Mouse (Mus musculus) heart, embryonic 15.5 days (tissue): ENCODE measurements around the gene Tlr7. TPM values are rescaled to one million over a fixed set of nuclear protein-coding genes. Genes with fewer than 3 reads are reported as not detected.
A peak's percentile ranks its signal among the peaks of the same experiment; 100 is the strongest.
"Not testable (repeated sequence)": the region's sequence is repeated elsewhere in the genome, so short reads cannot be mapped to it uniquely, and the experiment has no call there.

Experiments
- ATAC-seq: fragments of 200-750 bp; cut with Nextera tagmentation; replicated peaks from 2 replicates; pipeline ENCODE4 v1.8.0; 2017; ENCODE audit warnings: low read depth, moderate TSS enrichment; ENCODE audit not compliant: insufficient number of reproducible peaks, insufficient read depth, low FRiP score
- H3K27ac ChIP-seq: fragments of 300-500 bp; sonication (generic); 2 replicates; pipeline ENCODE4 v1.5.1; 2015; ENCODE audit warnings: mild to moderate bottlenecking, inconsistent platforms
- H3K27me3 ChIP-seq: fragments of 300-500 bp; sonication (generic); 2 replicates; pipeline ENCODE4 v1.6.1; 2015; ENCODE audit warnings: inconsistent platforms
- H3K36me3 ChIP-seq: fragments of 300-500 bp; sonication (generic); 2 replicates; pipeline ENCODE4 v1.6.1; 2015; ENCODE audit warnings: mild to moderate bottlenecking, inconsistent platforms
- H3K4me1 ChIP-seq: fragments of 300-500 bp; sonication (generic); replicated peaks from 2 replicates; pipeline ENCODE4 v1.6.1; 2015; ENCODE audit warnings: inconsistent platforms
- H3K4me2 ChIP-seq: fragments of 300-500 bp; sonication (generic); 2 replicates; pipeline ENCODE4 v1.6.1; 2015; ENCODE audit warnings: inconsistent platforms, mild to moderate bottlenecking, moderate library complexity
- H3K4me3 ChIP-seq: fragments of 300-500 bp; sonication (generic); 2 replicates; pipeline ENCODE4 v1.5.1; 2015; ENCODE audit warnings: mild to moderate bottlenecking, inconsistent platforms
- H3K9ac ChIP-seq: fragments of 300-500 bp; sonication (generic); 2 replicates; pipeline ENCODE4 v1.6.1; 2015; ENCODE audit warnings: mild to moderate bottlenecking, inconsistent platforms
- H3K9me3 ChIP-seq: fragments of 300-500 bp; sonication (generic); replicated peaks from 2 replicates; pipeline ENCODE4 v1.6.1; 2016; ENCODE audit warnings: inconsistent platforms
- WGBS: fragments of 180-500 bp; shearing (Covaris S2); methylation state at CpG from one replicate; pipeline ENCODE4 v1.1.7; 2015; ENCODE audit warnings: mixed read lengths; 5-methylcytosine and 5-hydroxymethylcytosine counted together
- polyA plus RNA-seq: library from polyadenylated mRNA; unstranded; fragments of >200 nt; fragmentation: Nextera tagmentation; extraction: Ambion mirVana; gene quantifications from 2 replicates; pipeline ENCODE4 v1.2.1, GENCODE M21; 2015

Gene Tlr7
- polyA plus RNA-seq = 0.35 and 0.84 TPM in 2 replicates

DNA sequence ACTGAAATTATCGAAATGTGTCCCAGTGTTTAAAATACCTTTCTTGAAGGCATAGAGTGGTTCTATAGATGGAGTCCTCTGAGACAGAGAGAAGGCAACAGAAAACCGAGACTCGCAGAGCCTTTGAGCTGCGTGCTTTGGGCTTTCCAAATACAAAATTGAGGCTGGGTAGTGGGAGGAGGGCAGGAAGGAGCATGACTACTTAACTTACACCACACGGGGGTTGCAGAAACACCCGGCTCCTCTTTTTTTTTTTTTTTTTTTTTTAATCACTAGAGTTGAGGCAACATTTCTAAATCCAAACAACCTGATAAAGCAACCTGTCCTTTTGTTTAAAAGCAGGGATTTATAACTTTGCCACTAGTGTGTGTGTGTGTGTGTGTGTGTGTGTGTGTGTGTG, at the start of gene Tlr7:
TSS of gene Tlr7 (minus strand) at position 160 of the 400 bp plus-strand sequence.
- 0 out of 2 replicates have a peak, but pooled peaks cover 2% of the 10 kb centered on the region for H3K4me1 ChIP-seq
- no peaks in the 10 kb centered on the region for H3K36me3 ChIP-seq
- ATAC-seq = no peak
- H3K27me3 ChIP-seq = no peaks in the 10 kb centered on the region
- H3K9ac ChIP-seq = no peak within 1 kb of the TSS
- no peak within 1 kb of the TSS for H3K4me2 ChIP-seq
- WGBS = 60% methylated on average over 6 of the region's 6 CpGs
- no peak within 1 kb of the TSS for H3K4me3 ChIP-seq
- H3K9me3 ChIP-seq = no peaks in the 10 kb centered on the region
- no peak within 1 kb of the TSS for H3K27ac ChIP-seq

DNA sequence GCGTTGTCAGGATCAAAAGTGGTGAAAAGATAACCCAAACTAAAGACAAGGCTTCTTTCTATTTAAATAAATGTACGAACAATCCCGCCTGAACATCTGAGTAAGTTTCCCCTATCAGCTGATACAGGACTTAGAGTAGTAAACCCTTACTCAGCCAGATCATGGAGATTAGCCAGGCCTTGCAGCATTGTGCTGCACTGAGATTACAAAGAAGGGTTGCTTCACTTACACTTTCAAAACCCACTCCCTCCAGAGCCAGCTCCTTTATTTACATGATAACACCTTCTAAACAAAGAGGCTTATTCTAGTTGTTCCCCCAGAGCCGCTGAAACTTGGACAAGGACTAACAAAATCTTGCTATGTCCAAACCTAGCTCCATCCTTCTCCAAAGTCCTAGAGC, 49.7 kb upstream of the Tlr7 start:
- no peak for ATAC-seq
- no peaks in the 10 kb centered on the region for H3K36me3 ChIP-seq
- no peak overlapping the region for H3K27ac ChIP-seq
- no peak overlapping the region for H3K9ac ChIP-seq
- H3K27me3 ChIP-seq = no peaks in the 10 kb centered on the region
- H3K4me1 ChIP-seq = peaks cover 2% of the 10 kb centered on the region; the same call in 1 of the 2 replicates
- H3K4me2 ChIP-seq = 0 out of 2 replicates have a peak overlapping the region, but pooled peaks have one; percentile 72
- 48% methylated on average over 4 of the region's 4 CpGs for WGBS
- H3K9me3 ChIP-seq = no peaks in the 10 kb centered on the region
- H3K4me3 ChIP-seq = peak overlapping the region; percentile 13; the same call in 1 of the 2 replicates

DNA sequence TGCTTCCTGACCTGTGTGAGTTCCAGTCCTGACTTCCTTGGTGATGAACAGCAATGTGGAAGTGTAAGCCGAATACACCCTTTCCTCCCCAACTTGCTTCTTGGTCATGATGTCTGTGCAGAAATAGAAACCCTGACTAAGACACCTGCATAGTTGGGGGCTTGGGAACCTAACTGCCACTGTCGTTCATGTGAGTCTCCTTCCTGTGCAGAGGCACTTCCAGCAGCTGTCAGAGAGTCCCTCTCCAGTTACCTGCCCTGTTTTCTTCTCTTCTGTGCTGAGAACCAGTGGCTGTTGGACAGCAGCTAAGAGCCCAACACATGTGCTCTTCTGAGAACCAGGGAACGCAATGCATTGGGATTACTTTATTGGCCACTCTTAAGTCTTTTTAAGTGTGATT, 30.9 kb upstream of the Tlr7 start:
- ATAC-seq, H3K27me3 ChIP-seq, H3K36me3 ChIP-seq, H3K4me2 ChIP-seq, H3K9ac ChIP-seq, H3K4me1 ChIP-seq, H3K27ac ChIP-seq, H3K9me3 ChIP-seq, H3K4me3 ChIP-seq: not testable (repeated sequence)
- WGBS = 73% methylated on average over 3 of the region's 3 CpGs

GRCm38 (mm10) chrX:167359704-167360103, 29.3 kb upstream of the Tlr7 start:
- no peak overlapping the region for H3K4me2 ChIP-seq
- H3K36me3 ChIP-seq = no peaks in the 10 kb centered on the region
- no peak overlapping the region for H3K4me3 ChIP-seq
- ATAC-seq = no peak
- 87% methylated on average over 7 of the region's 7 CpGs for WGBS
- H3K27ac ChIP-seq = no peak overlapping the region
- H3K9ac ChIP-seq = no peak overlapping the region
- H3K9me3 ChIP-seq = no peaks in the 10 kb centered on the region
- H3K27me3 ChIP-seq = no peaks in the 10 kb centered on the region
- H3K4me1 ChIP-seq = no peaks in the 10 kb centered on the region

GRCm38 (mm10) chrX:167357415-167357814, 27.1 kb upstream of the Tlr7 start:
- Histone ChIP-seq H3K36me3 (no peaks in the 10 kb centered on the region), H3K4me1 (no peaks in the 10 kb centered on the region), H3K27ac (no peak overlapping the region), H3K27me3 (no peaks in the 10 kb centered on the region), H3K9ac (no peak overlapping the region), H3K9me3 (no peaks in the 10 kb centered on the region), H3K4me3 (no peak overlapping the region), H3K4me2 (no peak overlapping the region)
- no peak for ATAC-seq
- WGBS = 43% methylated on average over 2 of the region's 2 CpGs

DNA sequence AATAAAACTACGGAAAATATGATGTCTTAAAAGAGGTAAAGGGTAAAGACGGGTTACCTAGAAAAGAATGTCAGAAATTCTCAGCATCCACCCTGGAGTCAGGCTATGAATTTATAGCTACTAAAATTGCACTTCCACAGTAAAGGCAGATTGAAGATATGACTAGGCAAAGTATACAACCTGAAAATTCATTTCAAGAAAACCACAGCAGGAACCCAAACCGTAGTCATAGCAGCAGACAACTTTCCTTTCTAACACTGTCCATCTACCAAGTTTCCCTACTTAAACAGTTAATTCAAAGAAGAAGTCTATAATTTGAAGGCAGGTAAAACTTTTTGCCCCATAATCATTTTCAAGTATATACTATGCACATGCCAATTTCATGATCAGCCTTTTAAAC, 25.6 kb upstream of the Tlr7 start:
- no peaks in the 10 kb centered on the region for H3K4me1 ChIP-seq
- H3K9me3 ChIP-seq = no peaks in the 10 kb centered on the region
- no peaks in the 10 kb centered on the region for H3K27me3 ChIP-seq
- no peaks in the 10 kb centered on the region for H3K36me3 ChIP-seq
- no peak for ATAC-seq
- H3K9ac ChIP-seq = no peak overlapping the region
- no peak overlapping the region for H3K27ac ChIP-seq
- 73% methylated on average over 3 of the region's 3 CpGs for WGBS
- no peak overlapping the region for H3K4me2 ChIP-seq
- no peak overlapping the region for H3K4me3 ChIP-seq

- WGBS = 73% methylated on average over 2 of the region's 2 CpGs
Observed at GRCm38 (mm10) chrX:167353617-167354016, 23.3 kb upstream of the Tlr7 start.

DNA sequence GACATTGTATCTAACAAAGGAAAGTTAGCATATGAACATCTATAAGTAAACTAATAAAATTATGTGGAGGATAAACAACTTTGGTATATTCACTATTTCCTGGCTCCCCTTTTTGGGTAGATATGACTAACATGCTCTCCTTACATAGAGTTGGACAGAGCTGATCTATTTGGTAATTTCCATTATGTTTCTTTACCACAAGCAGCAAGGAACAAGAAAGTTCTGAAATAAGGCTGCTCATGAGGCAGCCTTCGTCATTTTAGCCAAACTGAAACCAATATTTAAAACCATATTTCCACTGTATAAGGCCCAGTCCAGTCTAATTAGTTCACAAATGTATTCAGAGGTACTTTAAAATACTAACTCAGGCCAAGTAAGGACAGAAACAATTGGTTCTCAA, 16.1 kb upstream of the Tlr7 start:
- WGBS = 88% methylated on average over 1 of the region's 1 CpGs
- H3K9me3 ChIP-seq = no peaks in the 10 kb centered on the region
- H3K27me3 ChIP-seq = no peaks in the 10 kb centered on the region
- no peaks in the 10 kb centered on the region for H3K4me1 ChIP-seq
- H3K9ac ChIP-seq = no peak overlapping the region
- no peak overlapping the region for H3K4me3 ChIP-seq
- H3K27ac ChIP-seq = no peak overlapping the region
- no peaks in the 10 kb centered on the region for H3K36me3 ChIP-seq
- no peak for ATAC-seq
- H3K4me2 ChIP-seq = no peak overlapping the region

More at GRCm38 (mm10) chrX:167353617-167354016, 23.3 kb upstream of the Tlr7 start:
- Histone ChIP-seq H3K4me1 (no peaks in the 10 kb centered on the region), H3K9me3 (no peaks in the 10 kb centered on the region), H3K4me2 (no peak overlapping the region), H3K9ac (no peak overlapping the region), H3K27ac (no peak overlapping the region), H3K27me3 (no peaks in the 10 kb centered on the region), H3K36me3 (no peaks in the 10 kb centered on the region), H3K4me3 (no peak overlapping the region)
- ATAC-seq = no peak

GRCm38 (mm10) chrX:167344356-167344755, 14.0 kb upstream of the Tlr7 start:
- Histone ChIP-seq H3K4me2 (no peak overlapping the region), H3K27me3 (no peaks in the 10 kb centered on the region), H3K27ac (no peak overlapping the region), H3K36me3 (no peaks in the 10 kb centered on the region), H3K4me3 (no peak overlapping the region), H3K4me1 (no peaks in the 10 kb centered on the region), H3K9me3 (no peaks in the 10 kb centered on the region), H3K9ac (no peak overlapping the region)
- no peak for ATAC-seq
- 74% methylated on average over 1 of the region's 1 CpGs for WGBS

- Histone ChIP-seq H3K36me3 (no peaks in the 10 kb centered on the region), H3K4me1 (no peaks in the 10 kb centered on the region), H3K27ac (no peak overlapping the region), H3K9me3 (no peaks in the 10 kb centered on the region), H3K9ac (no peak overlapping the region), H3K4me3 (no peak overlapping the region), H3K27me3 (no peaks in the 10 kb centered on the region), H3K4me2 (no peak overlapping the region)
- 78% methylated on average over 3 of the region's 3 CpGs for WGBS
- no peak for ATAC-seq
Observed at GRCm38 (mm10) chrX:167341811-167342210, 11.5 kb upstream of the Tlr7 start.

GRCm38 (mm10) chrX:167340190-167340589, 9.8 kb upstream of the Tlr7 start:
- 83% methylated on average over 2 of the region's 2 CpGs for WGBS

DNA sequence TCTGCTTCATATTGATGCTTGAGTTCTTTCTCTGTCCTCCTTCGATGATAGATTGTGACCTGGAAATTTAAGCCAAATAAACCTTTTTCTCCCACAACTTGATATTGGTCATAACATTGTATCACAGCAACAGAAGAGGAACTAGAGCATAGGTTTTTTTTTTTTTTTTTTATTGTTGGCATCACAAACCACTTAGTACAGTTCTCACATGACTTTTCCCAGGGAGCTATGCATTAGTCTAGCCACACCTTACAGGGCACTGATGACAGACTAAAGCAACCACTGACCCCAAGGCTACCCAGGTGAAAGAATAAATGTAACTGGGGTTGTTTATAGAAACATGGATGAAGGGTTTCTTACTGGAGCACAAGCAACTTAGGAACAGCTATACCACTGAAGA, 7.6 kb upstream of the Tlr7 start:
- no peak overlapping the region for H3K4me2 ChIP-seq
- H3K4me3 ChIP-seq = no peak overlapping the region
- H3K27me3 ChIP-seq = no peaks in the 10 kb centered on the region
- no peak for ATAC-seq
- WGBS = 83% methylated on average over 1 of the region's 1 CpGs
- no peaks in the 10 kb centered on the region for H3K9me3 ChIP-seq
- H3K27ac ChIP-seq = no peak overlapping the region
- no peak overlapping the region for H3K9ac ChIP-seq
- H3K4me1 ChIP-seq = no peaks in the 10 kb centered on the region
- H3K36me3 ChIP-seq = no peaks in the 10 kb centered on the region

More at GRCm38 (mm10) chrX:167340190-167340589, 9.8 kb upstream of the Tlr7 start:
- no peak overlapping the region for H3K4me2 ChIP-seq
- H3K27ac ChIP-seq = no peak overlapping the region
- H3K9me3 ChIP-seq = no peaks in the 10 kb centered on the region
- no peak overlapping the region for H3K9ac ChIP-seq
- no peak for ATAC-seq
- H3K36me3 ChIP-seq = no peaks in the 10 kb centered on the region
- no peaks in the 10 kb centered on the region for H3K27me3 ChIP-seq
- H3K4me3 ChIP-seq = no peak overlapping the region
- H3K4me1 ChIP-seq = no peaks in the 10 kb centered on the region
